Mouse (Mus musculus) thymus, adult 2 months (tissue): ENCODE data around the gene Uqcrq.

ENCODE experiments used
- CTCF ChIP-seq: fragments of 200-500 bp; IDR thresholded peaks from 2 replicates; pipeline ENCODE4 v1.5.1; 2012; ENCODE audit warnings: mild to moderate bottlenecking, control low read depth, low read length, moderate library complexity, borderline replicate concordance; ENCODE audit not compliant: control insufficient read depth, poor library complexity, insufficient read depth; ENCODE audit errors: extremely low read depth
- POLR2A ChIP-seq: fragments of 200-500 bp; IDR thresholded peaks from 2 replicates; pipeline ENCODE4 v1.6.1; 2012; ENCODE audit warnings: mild to moderate bottlenecking, low read length, control low read depth, moderate library complexity; ENCODE audit not compliant: control insufficient read depth, poor library complexity, insufficient read depth; ENCODE audit errors: extremely low read depth

GRCm38 (mm10) chr11:53428716-53429057 is 1.9 kb downstream of the Uqcrq start:
- no peak for TF ChIP-seq POLR2A
- TF ChIP-seq CTCF: no peak
